Mouse (Mus musculus): ENCODE results near the gene Dnajc28.
A peak's percentile ranks its signal among the peaks of the same experiment; 100 is the strongest.

Gene Dnajc28

DNA sequence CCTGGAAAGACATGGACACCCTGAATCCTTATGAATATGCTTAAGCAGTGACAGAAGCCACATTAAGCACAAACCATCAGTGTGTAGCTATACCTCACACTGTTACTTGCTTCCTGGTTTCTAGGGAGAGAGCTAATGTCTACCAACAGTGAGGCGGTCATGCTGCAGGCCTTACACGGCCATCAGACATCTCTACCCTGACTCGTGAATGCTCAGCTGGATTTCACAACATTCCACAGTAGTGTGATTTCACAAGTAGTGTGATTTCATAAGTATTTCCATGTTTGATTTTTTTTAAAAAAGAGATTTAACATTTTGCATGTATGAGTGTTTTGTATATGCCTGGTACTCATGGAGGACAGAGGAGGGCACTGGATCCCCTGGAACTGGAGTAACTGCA, 9.8 kb upstream of the Dnajc28 start:
- Histone ChIP-seq H3K36me3 (ENCODE audit: insufficient read depth, low read length) (peaks cover 100% of the 10 kb centered on the region), H3K4me3 (replicated peaks; ENCODE audit: low read length) (no peak overlapping the region), H3K27me3 (ENCODE audit: insufficient read depth, low read length) (no peaks in the 10 kb centered on the region), H3K9me3 (ENCODE audit: low read length) (no peaks in the 10 kb centered on the region), H3K4me1 (replicated peaks; ENCODE audit: low read depth, low read length) (peaks cover 42% of the 10 kb centered on the region)
- no peak for TF ChIP-seq POU5F1 (IDR thresholded peaks at IDR 0.05; ENCODE audit: borderline replicate concordance, low read length)

DNA sequence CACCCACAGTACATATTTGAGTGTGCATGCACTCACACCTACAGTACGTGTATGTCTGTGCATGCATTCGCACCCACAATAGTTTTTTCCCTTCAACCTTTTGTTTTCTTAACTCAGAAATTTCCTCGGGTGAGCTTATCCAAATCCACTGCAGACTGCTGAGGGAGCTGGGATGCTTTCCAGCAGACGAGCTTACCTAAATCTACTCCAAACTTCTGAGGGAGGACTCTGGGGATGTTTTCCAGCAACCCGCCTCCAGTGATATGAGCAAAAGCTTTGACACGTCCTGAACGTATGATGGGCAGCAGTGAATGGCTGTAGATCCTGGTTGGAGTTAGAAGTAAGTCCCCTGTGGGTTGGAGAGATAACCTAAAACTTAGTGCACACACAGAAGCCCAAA, 9.0 kb upstream of the Dnajc28 start:
- H3K4me1 ChIP-seq (replicated peaks; ENCODE audit: low read depth, low read length) = peaks cover 50% of the 10 kb centered on the region
- TF ChIP-seq CTCF (conservative IDR thresholded peaks at IDR 0.05; ENCODE audit: low read length) (no peak), NANOG (IDR thresholded peaks at IDR 0.05; ENCODE audit: borderline replicate concordance, low read length) (no peak), POU5F1 (IDR thresholded peaks at IDR 0.05; ENCODE audit: borderline replicate concordance, low read length) (no peak)
- H3K36me3 ChIP-seq (ENCODE audit: insufficient read depth, low read length) = peaks cover 100% of the 10 kb centered on the region
- no peaks in the 10 kb centered on the region for H3K9me3 ChIP-seq (ENCODE audit: low read length)
- no peaks in the 10 kb centered on the region for H3K27me3 ChIP-seq (ENCODE audit: insufficient read depth, low read length)
- no peak overlapping the region for H3K4me3 ChIP-seq (replicated peaks; ENCODE audit: low read length)

DNA sequence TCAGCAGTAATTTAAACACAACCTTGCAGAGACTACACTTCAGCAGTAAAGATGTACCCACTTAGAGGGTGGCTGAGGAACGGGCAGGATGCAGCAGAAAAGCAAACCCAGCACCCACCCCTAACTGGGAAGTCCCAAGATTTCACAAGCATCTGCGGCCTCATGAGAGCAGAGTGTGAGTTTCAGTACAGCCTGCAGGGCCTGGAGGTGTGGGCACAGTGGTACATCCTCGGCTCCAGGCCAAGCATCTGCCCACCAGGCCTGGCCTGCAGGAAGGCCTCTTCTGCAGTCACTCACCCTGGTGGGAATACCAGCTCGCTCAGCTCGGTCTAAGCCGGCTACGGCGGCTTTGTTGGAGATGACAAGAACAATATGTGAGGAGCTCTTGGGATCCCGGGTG, 4.2 kb upstream of the Dnajc28 start:
- Histone ChIP-seq H3K36me3 (ENCODE audit: insufficient read depth, low read length) (peaks cover 85% of the 10 kb centered on the region), H3K27me3 (ENCODE audit: insufficient read depth, low read length) (peaks cover 5% of the 10 kb centered on the region), H3K4me1 (replicated peaks; ENCODE audit: low read depth, low read length) (peaks cover 69% of the 10 kb centered on the region), H3K9me3 (ENCODE audit: low read length) (no peaks in the 10 kb centered on the region), H3K4me3 (replicated peaks; ENCODE audit: low read length) (no peak overlapping the region)
- TF ChIP-seq NANOG (IDR thresholded peaks at IDR 0.05; ENCODE audit: borderline replicate concordance, low read length) (no peak), CTCF (conservative IDR thresholded peaks at IDR 0.05; ENCODE audit: low read length) (no peak), POU5F1 (IDR thresholded peaks at IDR 0.05; ENCODE audit: borderline replicate concordance, low read length) (no peak)

DNA sequence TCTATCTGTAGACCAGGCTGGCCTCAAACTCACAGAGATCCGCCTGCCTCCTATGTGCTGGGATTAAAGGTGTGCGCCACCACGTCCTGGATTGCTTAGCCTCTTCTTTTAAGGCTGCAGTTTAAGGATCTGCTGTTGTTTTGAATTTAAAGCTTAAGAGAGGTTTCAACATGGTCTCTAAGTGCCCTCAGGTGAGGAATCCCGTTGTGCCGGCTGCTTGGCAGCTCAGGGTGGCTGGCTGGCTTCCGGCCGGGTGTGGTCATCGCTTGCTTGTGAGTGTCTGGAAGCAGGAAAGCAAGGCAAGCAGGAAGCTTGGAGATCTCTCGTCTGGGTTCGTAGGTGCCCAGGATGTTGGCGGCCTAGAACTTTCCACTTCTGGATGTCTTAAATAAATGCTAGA, 2.2 kb upstream of the Dnajc28 start:
- H3K4me3 ChIP-seq (replicated peaks; ENCODE audit: low read length) = peak overlapping the region; percentile 51
- peaks cover 67% of the 10 kb centered on the region for H3K36me3 ChIP-seq (ENCODE audit: insufficient read depth, low read length)
- TF ChIP-seq POU5F1 (IDR thresholded peaks at IDR 0.05; ENCODE audit: borderline replicate concordance, low read length) (no peak), CTCF (conservative IDR thresholded peaks at IDR 0.05; ENCODE audit: low read length) (no peak), NANOG (IDR thresholded peaks at IDR 0.05; ENCODE audit: borderline replicate concordance, low read length) (no peak)
- H3K27me3 ChIP-seq (ENCODE audit: insufficient read depth, low read length) = peaks cover 17% of the 10 kb centered on the region
- H3K4me1 ChIP-seq (replicated peaks; ENCODE audit: low read depth, low read length) = peaks cover 70% of the 10 kb centered on the region
- no peaks in the 10 kb centered on the region for H3K9me3 ChIP-seq (ENCODE audit: low read length)

DNA sequence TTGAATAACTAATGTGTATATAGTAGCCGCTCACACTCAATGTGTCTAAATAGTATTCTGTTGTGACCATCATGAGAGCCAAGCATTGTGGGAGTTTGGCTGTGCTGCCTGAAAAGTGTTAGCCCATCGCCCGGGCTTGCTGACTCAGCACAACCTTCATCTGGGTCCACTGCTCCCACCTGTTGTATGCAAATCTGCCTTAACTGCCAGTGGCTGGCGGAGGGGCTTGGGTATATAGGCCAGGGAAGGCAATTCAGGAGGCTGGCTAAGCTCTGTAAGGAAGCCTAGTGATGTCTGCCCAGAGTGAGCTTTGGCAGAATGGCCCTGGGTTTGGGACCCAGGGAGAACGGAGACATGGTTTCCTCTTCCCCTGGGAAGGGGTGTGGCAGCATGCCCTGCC, 1.4 kb upstream of the Dnajc28 start:
- H3K36me3 ChIP-seq (ENCODE audit: insufficient read depth, low read length) = peaks cover 59% of the 10 kb centered on the region
- no peaks in the 10 kb centered on the region for H3K9me3 ChIP-seq (ENCODE audit: low read length)
- H3K4me3 ChIP-seq (replicated peaks; ENCODE audit: low read length) = peak overlapping the region; percentile 51
- H3K27me3 ChIP-seq (ENCODE audit: insufficient read depth, low read length) = peaks cover 21% of the 10 kb centered on the region
- H3K4me1 ChIP-seq (replicated peaks; ENCODE audit: low read depth, low read length) = peaks cover 66% of the 10 kb centered on the region
- no peak for TF ChIP-seq NANOG (IDR thresholded peaks at IDR 0.05; ENCODE audit: borderline replicate concordance, low read length)
- no peak for TF ChIP-seq POU5F1 (IDR thresholded peaks at IDR 0.05; ENCODE audit: borderline replicate concordance, low read length)
- no peak for TF ChIP-seq CTCF (conservative IDR thresholded peaks at IDR 0.05; ENCODE audit: low read length)

DNA sequence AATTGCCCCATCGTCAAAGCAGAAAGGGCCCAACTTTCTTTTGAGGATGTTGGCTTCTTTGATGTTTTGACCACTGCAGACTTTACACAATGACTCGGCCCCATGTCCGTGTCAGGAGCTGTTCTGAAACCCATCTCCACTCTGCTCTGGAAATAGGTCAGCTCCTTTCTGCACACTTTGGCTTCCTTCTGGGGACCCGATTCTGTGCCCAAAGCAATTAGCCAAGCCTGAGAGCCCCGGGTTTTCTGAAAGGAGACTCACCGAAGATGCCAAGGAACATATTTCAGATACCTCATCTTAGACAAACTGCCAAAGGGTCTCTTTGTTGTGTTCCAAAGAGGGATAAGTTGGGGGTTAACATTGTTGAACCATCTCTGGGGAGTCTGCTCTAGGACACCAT, 4.3 kb downstream of the Dnajc28 start:
- H3K4me1 ChIP-seq (replicated peaks; ENCODE audit: low read depth, low read length) = peaks cover 25% of the 10 kb centered on the region
- no peaks in the 10 kb centered on the region for H3K9me3 ChIP-seq (ENCODE audit: low read length)
- H3K36me3 ChIP-seq (ENCODE audit: insufficient read depth, low read length) = peaks cover 3% of the 10 kb centered on the region; the same call in 1 of the 2 replicates
- H3K27me3 ChIP-seq (ENCODE audit: insufficient read depth, low read length) = peaks cover 21% of the 10 kb centered on the region
- no peak overlapping the region for H3K4me3 ChIP-seq (replicated peaks; ENCODE audit: low read length)
- TF ChIP-seq CTCF (conservative IDR thresholded peaks at IDR 0.05; ENCODE audit: low read length) (no peak), POU5F1 (IDR thresholded peaks at IDR 0.05; ENCODE audit: borderline replicate concordance, low read length) (no peak), NANOG (IDR thresholded peaks at IDR 0.05; ENCODE audit: borderline replicate concordance, low read length) (no peak)

DNA sequence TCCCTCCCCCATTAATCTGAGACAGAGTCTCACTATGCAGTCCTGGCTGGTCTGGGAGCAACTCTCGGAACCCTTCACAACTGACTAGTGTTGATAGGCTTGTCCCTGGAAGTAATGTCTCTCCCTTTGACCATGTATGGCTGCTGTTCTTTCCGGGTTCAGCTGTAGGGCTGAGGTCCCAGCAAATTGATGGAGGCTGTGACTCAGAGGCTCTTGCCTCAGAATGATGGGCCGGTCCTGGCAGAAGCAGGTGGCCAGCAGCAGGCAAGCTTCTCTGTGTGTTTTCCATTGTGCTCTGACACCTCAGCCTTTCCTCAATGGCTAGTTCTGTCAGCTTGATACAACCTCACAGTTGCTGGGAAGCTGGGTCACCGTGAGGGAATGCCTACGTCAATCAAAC, 6.3 kb downstream of the Dnajc28 start:
- Histone ChIP-seq H3K36me3 (ENCODE audit: insufficient read depth, low read length) (peaks cover 3% of the 10 kb centered on the region; the same call in 1 of the 2 replicates), H3K9me3 (ENCODE audit: low read length) (no peaks in the 10 kb centered on the region), H3K27me3 (ENCODE audit: insufficient read depth, low read length) (peaks cover 14% of the 10 kb centered on the region; the same call in 1 of the 2 replicates), H3K4me1 (replicated peaks; ENCODE audit: low read depth, low read length) (peaks cover 13% of the 10 kb centered on the region), H3K4me3 (replicated peaks; ENCODE audit: low read length) (no peak overlapping the region)
- TF ChIP-seq NANOG (IDR thresholded peaks at IDR 0.05; ENCODE audit: borderline replicate concordance, low read length) = no peak
- no peak for TF ChIP-seq CTCF (conservative IDR thresholded peaks at IDR 0.05; ENCODE audit: low read length)
- TF ChIP-seq POU5F1 (IDR thresholded peaks at IDR 0.05; ENCODE audit: borderline replicate concordance, low read length) = no peak

DNA sequence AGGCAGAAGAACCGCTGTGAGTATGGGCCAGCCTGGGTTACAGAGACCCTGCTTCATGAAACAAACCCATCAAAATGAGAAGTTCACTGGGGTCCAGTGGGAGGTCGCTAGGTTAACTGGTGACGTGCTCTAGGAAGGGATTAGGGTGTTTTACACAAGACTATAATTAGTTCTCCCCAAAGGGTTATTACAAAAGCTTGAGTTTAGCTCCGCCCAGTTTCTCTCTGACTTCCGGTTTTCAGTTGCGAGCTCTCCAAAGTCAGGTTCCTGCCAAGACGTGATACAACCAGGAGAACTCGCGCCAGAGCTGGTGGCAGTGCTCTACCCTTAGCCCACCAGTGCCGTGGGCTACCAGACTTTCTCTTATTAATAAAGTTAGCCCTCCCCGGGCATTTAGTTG, 7.6 kb downstream of the Dnajc28 start:
- Histone ChIP-seq H3K4me1 (replicated peaks; ENCODE audit: low read depth, low read length) (peaks cover 13% of the 10 kb centered on the region), H3K4me3 (replicated peaks; ENCODE audit: low read length) (peak overlapping the region; percentile 43; the same call in 1 of the 2 replicates), H3K9me3 (ENCODE audit: low read length) (no peaks in the 10 kb centered on the region), H3K27me3 (ENCODE audit: insufficient read depth, low read length) (0 out of 2 replicates have a peak, but pooled peaks cover 6% of the 10 kb centered on the region), H3K36me3 (ENCODE audit: insufficient read depth, low read length) (peaks cover 1% of the 10 kb centered on the region; the same call in 1 of the 2 replicates)
- TF ChIP-seq NANOG (IDR thresholded peaks at IDR 0.05; ENCODE audit: borderline replicate concordance, low read length) = no peak
- TF ChIP-seq POU5F1 (IDR thresholded peaks at IDR 0.05; ENCODE audit: borderline replicate concordance, low read length) = no peak
- no peak for TF ChIP-seq CTCF (conservative IDR thresholded peaks at IDR 0.05; ENCODE audit: low read length)

DNA sequence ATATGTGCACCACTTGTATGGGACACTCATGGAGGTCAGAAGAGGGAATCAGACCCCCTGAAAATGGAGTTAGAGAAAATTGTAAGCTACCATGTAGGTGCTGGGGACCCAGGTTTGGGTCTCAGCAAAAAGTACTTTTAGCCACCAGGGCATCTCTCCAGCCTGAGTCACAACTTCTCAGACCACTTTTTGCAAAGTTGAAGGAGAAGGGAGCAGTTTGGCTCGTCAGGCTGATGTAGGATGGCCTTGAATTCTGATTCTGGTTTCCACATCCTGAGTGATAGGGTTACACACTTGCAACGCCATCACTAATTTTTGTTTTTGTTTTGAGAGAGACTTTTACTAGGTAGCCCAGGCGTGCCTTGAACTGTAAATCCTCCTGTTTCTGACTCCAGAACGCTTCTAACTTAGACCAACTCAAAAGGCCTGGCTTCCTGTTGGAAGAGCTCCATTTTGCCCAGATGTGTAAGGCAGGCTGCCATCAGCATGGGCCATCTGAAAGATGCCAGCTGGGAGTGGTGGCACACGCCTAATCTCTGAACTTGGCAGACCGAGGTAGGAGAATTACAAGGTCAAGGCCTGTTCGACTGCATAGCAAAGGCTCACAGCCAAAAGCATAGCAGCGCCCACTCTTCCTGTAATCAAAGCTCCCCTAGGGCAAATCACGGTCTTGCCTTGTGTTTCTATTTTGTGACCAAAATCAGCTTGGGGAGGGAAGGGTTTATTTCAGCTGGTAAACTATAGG, 9.2 kb downstream of the Dnajc28 start:
- no peaks in the 10 kb centered on the region for H3K36me3 ChIP-seq (ENCODE audit: insufficient read depth, low read length)
- no peaks in the 10 kb centered on the region for H3K27me3 ChIP-seq (ENCODE audit: insufficient read depth, low read length)
- H3K4me1 ChIP-seq (replicated peaks; ENCODE audit: low read depth, low read length) = peaks cover 13% of the 10 kb centered on the region
- TF ChIP-seq CTCF (conservative IDR thresholded peaks at IDR 0.05; ENCODE audit: low read length) (no peak), POU5F1 (IDR thresholded peaks at IDR 0.05; ENCODE audit: borderline replicate concordance, low read length) (no peak), NANOG (IDR thresholded peaks at IDR 0.05; ENCODE audit: borderline replicate concordance, low read length) (no peak)
- no peak overlapping the region for H3K4me3 ChIP-seq (replicated peaks; ENCODE audit: low read length)
- H3K9me3 ChIP-seq (ENCODE audit: low read length) = no peaks in the 10 kb centered on the region
